Mouse (Mus musculus): ENCODE measurements at regions not wholly inside any gene's neighbourhood (a gene's known extent, or its start where the extent isn't known, plus 50 kb on each side); places are given as distances from the start of the nearest gene placed in this dataset.

- TF ChIP-seq GATA1 (IDR thresholded peaks at IDR 0.05; ENCODE audit: borderline replicate concordance, low read length) (no peak), FLI1 (IDR thresholded peaks at IDR 0.05; ENCODE audit: low read length) (no peak)
These were observed 1016.1 kb downstream of the Ttll7 start for GRCm38 (mm10) chr3:147868281-147868680.

Data from megakaryocyte, embryonic 14.5 days (primary cell).